Mouse (Mus musculus) kidney, embryonic 16.5 days (tissue): ENCODE measurements around the gene Arhgdib. TPM values are rescaled to one million over a fixed set of nuclear protein-coding genes. Genes with fewer than 3 reads are reported as not detected.

Experiments
- ATAC-seq: fragments of 200-750 bp; cut with Nextera tagmentation; 2 replicates; pipeline ENCODE4 v1.8.0; 2017; ENCODE audit warnings: moderate TSS enrichment; ENCODE audit not compliant: low FRiP score, low TSS enrichment
- H3K27ac ChIP-seq: fragments of 300-500 bp; sonication (generic); 2 replicates; pipeline ENCODE4 v1.5.1; 2014; ENCODE audit warnings: low read length
- H3K27me3 ChIP-seq: fragments of 300-500 bp; sonication (generic); 2 replicates; pipeline ENCODE4 v1.6.1; 2014; ENCODE audit warnings: low read length, control low read depth, mixed read lengths; ENCODE audit not compliant: insufficient read depth
- H3K36me3 ChIP-seq: fragments of 300-500 bp; sonication (generic); 2 replicates; pipeline ENCODE4 v1.6.1; 2014; ENCODE audit warnings: low read length, control low read depth, mixed read lengths; ENCODE audit not compliant: insufficient read depth
- H3K4me1 ChIP-seq: fragments of 300-500 bp; sonication (generic); 2 replicates; pipeline ENCODE4 v1.6.1; 2014; ENCODE audit warnings: low read length, control low read depth, mixed read lengths; ENCODE audit not compliant: insufficient read depth
- H3K4me2 ChIP-seq: fragments of 300-500 bp; sonication (generic); replicated peaks from 2 replicates; pipeline ENCODE4 v1.6.1; 2014; ENCODE audit warnings: low read depth, low read length
- H3K4me3 ChIP-seq: fragments of 300-500 bp; sonication (generic); 2 replicates; pipeline ENCODE4 v1.5.1; 2014; ENCODE audit warnings: mild to moderate bottlenecking, low read length
- H3K9ac ChIP-seq: fragments of 300-500 bp; sonication (generic); replicated peaks from 2 replicates; pipeline ENCODE4 v1.6.1; 2014; ENCODE audit warnings: low read length
- H3K9me3 ChIP-seq: fragments of 300-500 bp; sonication (generic); 2 replicates; pipeline ENCODE4 v1.6.1; 2016; ENCODE audit warnings: low read length, control low read depth
- WGBS: fragments of 180-500 bp; shearing (Covaris S2); extraction: QIAGEN DNeasy Blood & Tissue Kit; methylation state at CpG from one replicate; pipeline ENCODE4 v1.1.7; 2014; 5-methylcytosine and 5-hydroxymethylcytosine counted together
- polyA plus RNA-seq: library from polyadenylated mRNA; unstranded; fragments of >200 nt; fragmentation: Nextera tagmentation; extraction: Ambion mirVana; gene quantifications from 2 replicates; pipeline ENCODE4 v1.2.1, GENCODE M21; 2015

Gene Arhgdib
- polyA plus RNA-seq, 1 experiment from 2014 or later, result 67.6 TPM

GRCm38 (mm10) chr6:136912751-136913265 lies 28.9 kb downstream of the Arhgdib start:
- Histone ChIP-seq H3K36me3 (no peaks in the 10 kb centered on the region), H3K9ac (no peak overlapping the region), H3K9me3 (no peaks in the 10 kb centered on the region; the same call in 1 of the 2 replicates), H3K4me1 (peaks cover 16% of the 10 kb centered on the region), H3K4me3 (no peak overlapping the region), H3K4me2 (no peak overlapping the region), H3K27me3 (no peaks in the 10 kb centered on the region), H3K27ac (no peak overlapping the region)
- WGBS, result 92% methylated on average over 1 of the region's 2 CpGs
- no peak for ATAC-seq

- WGBS, result 68% methylated on average over 9 of the region's 9 CpGs
- Histone ChIP-seq H3K4me2 (no peak overlapping the region), H3K27ac (peak overlapping the region; percentile 36; the same call in 1 of the 2 replicates), H3K9me3 (no peaks in the 10 kb centered on the region; the same call in 1 of the 2 replicates), H3K27me3 (no peaks in the 10 kb centered on the region; the same call in 1 of the 2 replicates), H3K4me3 (no peak overlapping the region), H3K9ac (no peak overlapping the region), H3K36me3 (no peaks in the 10 kb centered on the region), H3K4me1 (peaks cover 16% of the 10 kb centered on the region)
- ATAC-seq, result peak; percentile 29; the same call in 1 of the 2 replicates
Measured at GRCm38 (mm10) chr6:136910247-136910890, 31.3 kb downstream of the Arhgdib start.

- peaks cover 9% of the 10 kb centered on the region; the same call in 1 of the 2 replicates for H3K4me1 ChIP-seq
- ATAC-seq, result no peak; the same call in 1 of the 2 replicates
- H3K27me3 ChIP-seq, result no peaks in the 10 kb centered on the region; the same call in 1 of the 2 replicates
- WGBS, result 81% methylated on average over 10 of the region's 10 CpGs
- no peak overlapping the region for H3K4me3 ChIP-seq
- no peak overlapping the region for H3K9ac ChIP-seq
- no peak overlapping the region for H3K27ac ChIP-seq
- H3K36me3 ChIP-seq, result no peaks in the 10 kb centered on the region
- no peak overlapping the region for H3K4me2 ChIP-seq
- no peaks in the 10 kb centered on the region for H3K9me3 ChIP-seq
Measured at GRCm38 (mm10) chr6:136906937-136907293, 34.8 kb downstream of the Arhgdib start.

- Histone ChIP-seq H3K9me3 (no peaks in the 10 kb centered on the region), H3K4me1 (peaks cover 9% of the 10 kb centered on the region; the same call in 1 of the 2 replicates), H3K36me3 (no peaks in the 10 kb centered on the region), H3K9ac (no peak overlapping the region), H3K27ac (no peak overlapping the region), H3K4me3 (no peak overlapping the region), H3K4me2 (no peak overlapping the region), H3K27me3 (no peaks in the 10 kb centered on the region; the same call in 1 of the 2 replicates)
- ATAC-seq, result no peak
- 83% methylated on average over 19 of the region's 19 CpGs for WGBS
Measured at GRCm38 (mm10) chr6:136906283-136906936, 35.3 kb downstream of the Arhgdib start.

GRCm38 (mm10) chr6:136903885-136904470 lies 37.7 kb downstream of the Arhgdib start:
- no peak overlapping the region for H3K27ac ChIP-seq
- no peaks in the 10 kb centered on the region for H3K36me3 ChIP-seq
- H3K4me3 ChIP-seq, result no peak overlapping the region
- H3K4me1 ChIP-seq, result no peaks in the 10 kb centered on the region
- no peak overlapping the region for H3K4me2 ChIP-seq
- H3K9ac ChIP-seq, result no peak overlapping the region
- H3K27me3 ChIP-seq, result no peaks in the 10 kb centered on the region; the same call in 1 of the 2 replicates
- H3K9me3 ChIP-seq, result no peaks in the 10 kb centered on the region
- 75% methylated on average over 8 of the region's 8 CpGs for WGBS
- ATAC-seq, result no peak

GRCm38 (mm10) chr6:136902527-136902926 lies 39.2 kb downstream of the Arhgdib start:
- Histone ChIP-seq H3K9ac (no peak overlapping the region), H3K4me2 (no peak overlapping the region), H3K27me3 (no peaks in the 10 kb centered on the region; the same call in 1 of the 2 replicates), H3K4me3 (no peak overlapping the region), H3K36me3 (no peaks in the 10 kb centered on the region), H3K27ac (no peak overlapping the region), H3K9me3 (no peaks in the 10 kb centered on the region), H3K4me1 (peaks cover 11% of the 10 kb centered on the region; the same call in 1 of the 2 replicates)
- 87% methylated on average over 9 of the region's 9 CpGs for WGBS
- no peak for ATAC-seq

- no peak overlapping the region for H3K4me3 ChIP-seq
- ATAC-seq, result no peak
- H3K9ac ChIP-seq, result no peak overlapping the region
Measured at GRCm38 (mm10) chr6:136901010-136901409, 40.7 kb downstream of the Arhgdib start.

GRCm38 (mm10) chr6:136900369-136901009 lies 41.2 kb downstream of the Arhgdib start:
- no peaks in the 10 kb centered on the region for H3K9me3 ChIP-seq
- H3K4me1 ChIP-seq, result peaks cover 17% of the 10 kb centered on the region; the same call in 1 of the 2 replicates
- H3K4me3 ChIP-seq, result no peak overlapping the region
- H3K4me2 ChIP-seq, result no peak overlapping the region
- 54% methylated on average over 4 of the region's 4 CpGs for WGBS
- H3K27ac ChIP-seq, result peak overlapping the region; percentile 16; the same call in 1 of the 2 replicates
- H3K27me3 ChIP-seq, result no peaks in the 10 kb centered on the region
- no peaks in the 10 kb centered on the region for H3K36me3 ChIP-seq
- no peak overlapping the region for H3K9ac ChIP-seq
- ATAC-seq, result peak; percentile 20; the same call in 1 of the 2 replicates

More at GRCm38 (mm10) chr6:136901010-136901409, 40.7 kb downstream of the Arhgdib start:
- 65% methylated on average over 2 of the region's 2 CpGs for WGBS
- no peak overlapping the region for H3K4me2 ChIP-seq
- H3K27ac ChIP-seq, result no peak overlapping the region
- H3K36me3 ChIP-seq, result no peaks in the 10 kb centered on the region
- H3K9me3 ChIP-seq, result no peaks in the 10 kb centered on the region
- peaks cover 16% of the 10 kb centered on the region; the same call in 1 of the 2 replicates for H3K4me1 ChIP-seq
- no peaks in the 10 kb centered on the region for H3K27me3 ChIP-seq

- peaks cover 29% of the 10 kb centered on the region for H3K4me1 ChIP-seq
- no peaks in the 10 kb centered on the region for H3K36me3 ChIP-seq
- no peaks in the 10 kb centered on the region for H3K27me3 ChIP-seq
- no peak overlapping the region for H3K9ac ChIP-seq
- H3K27ac ChIP-seq, result peak overlapping the region; percentile 54
- 70% methylated on average over 2 of the region's 2 CpGs for WGBS
- no peak overlapping the region for H3K4me3 ChIP-seq
- H3K4me2 ChIP-seq, result no peak overlapping the region
- H3K9me3 ChIP-seq, result no peaks in the 10 kb centered on the region
- no peak for ATAC-seq
Measured at GRCm38 (mm10) chr6:136898954-136899353, 42.7 kb downstream of the Arhgdib start.
